Mouse (Mus musculus): ENCODE measurements at regions not wholly inside any gene's neighbourhood (a gene's known extent, or its start where the extent isn't known, plus 50 kb on each side); places are given as distances from the start of the nearest gene placed in this dataset.

GRCm38 (mm10) chr17:79414006-79414405, 59.1 kb upstream of the Cdc42ep3 start:
- no peak for DNase-seq (ENCODE audit: low read depth)

- DNase-seq (ENCODE audit: low read depth): no peak
These were observed 63.1 kb upstream of the Cdc42ep3 start for GRCm38 (mm10) chr17:79417953-79418352.

- no peak for DNase-seq (ENCODE audit: low read depth)
These were observed 66.7 kb upstream of the Cdc42ep3 start for GRCm38 (mm10) chr17:79421618-79422017.

- no peak for DNase-seq (ENCODE audit: low read depth)
These were observed 84.3 kb upstream of the Cdc42ep3 start for GRCm38 (mm10) chr17:79439182-79439581.

- peak; percentile 82 for DNase-seq (ENCODE audit: low read depth)
These were observed 87.7 kb upstream of the Cdc42ep3 start for GRCm38 (mm10) chr17:79442507-79443115.

GRCm38 (mm10) chr17:79447170-79447569, 92.3 kb upstream of the Cdc42ep3 start:
- peak; percentile 21 for DNase-seq (ENCODE audit: low read depth)

- DNase-seq (ENCODE audit: low read depth): no peak
These were observed 96.4 kb upstream of the Cdc42ep3 start for GRCm38 (mm10) chr17:79451141-79451860.

- DNase-seq (ENCODE audit: low read depth): no peak
These were observed 98.9 kb upstream of the Cdc42ep3 start for GRCm38 (mm10) chr17:79453825-79454224.

- DNase-seq (ENCODE audit: low read depth): no peak
These were observed 99.6 kb upstream of the Cdc42ep3 start for GRCm38 (mm10) chr17:79454526-79454925.

GRCm38 (mm10) chr17:79455229-79455628, 100.3 kb upstream of the Cdc42ep3 start:
- DNase-seq (ENCODE audit: low read depth): no peak

GRCm38 (mm10) chr17:79457636-79458035, 102.7 kb upstream of the Cdc42ep3 start:
- no peak for DNase-seq (ENCODE audit: low read depth)

- no peak for DNase-seq (ENCODE audit: low read depth)
These were observed 106.8 kb upstream of the Cdc42ep3 start for GRCm38 (mm10) chr17:79461681-79462091.

GRCm38 (mm10) chr17:79463074-79463694, 108.3 kb upstream of the Cdc42ep3 start:
- DNase-seq (ENCODE audit: low read depth): no peak

GRCm38 (mm10) chr17:79465666-79466065, 110.8 kb upstream of the Cdc42ep3 start:
- no peak for DNase-seq (ENCODE audit: low read depth)

- DNase-seq (ENCODE audit: low read depth): peak; percentile 17
These were observed 116.7 kb upstream of the Cdc42ep3 start for GRCm38 (mm10) chr17:79471639-79472038.

- no peak for DNase-seq (ENCODE audit: low read depth)
These were observed 117.5 kb upstream of the Cdc42ep3 start for GRCm38 (mm10) chr17:79472106-79472995.

GRCm38 (mm10) chr17:79476671-79477070, 121.8 kb upstream of the Cdc42ep3 start:
- DNase-seq (ENCODE audit: low read depth): no peak

- no peak for DNase-seq (ENCODE audit: low read depth)
These were observed 126.3 kb upstream of the Cdc42ep3 start for GRCm38 (mm10) chr17:79481112-79481738.

GRCm38 (mm10) chr17:79481936-79482335, 127.0 kb upstream of the Cdc42ep3 start:
- DNase-seq (ENCODE audit: low read depth): no peak

GRCm38 (mm10) chr17:79485239-79485638, 126.4 kb upstream of the Rmdn2 start:
- peak; percentile 18 for DNase-seq (ENCODE audit: low read depth)

GRCm38 (mm10) chr17:79489306-79489705, 122.4 kb upstream of the Rmdn2 start:
- no peak for DNase-seq (ENCODE audit: low read depth)

- DNase-seq (ENCODE audit: low read depth): no peak
These were observed 114.0 kb upstream of the Rmdn2 start for GRCm38 (mm10) chr17:79497629-79498028.
